Mouse (Mus musculus) skeletal muscle tissue, adult 2 months (tissue): ENCODE results near the gene Pin4.
"Not testable (repeated sequence)": the region's sequence is repeated elsewhere in the genome, so short reads cannot be mapped to it uniquely, and the experiment has no call there.

Source experiments
- DNase-seq: peaks from one replicate; pipeline ENCODE4 v3.0.0-alpha.2; 2012; ENCODE audit warnings: low read depth, low spot score

Pin4 gene

GRCm38 (mm10) chrX:102119042-102119864 lies at the start of gene Pin4:
Gene Pin4, plus strand, starts transcription at chrX:102119447.
- DNase-seq = peak; percentile 96

GRCm38 (mm10) chrX:102070591-102071471 lies 48.4 kb upstream of the Pin4 start, which contains the start of gene Rtl5:
Gene Rtl5, minus strand, starts transcription at chrX:102071304.
- peak; percentile 56 for DNase-seq

GRCm38 (mm10) chrX:102071517-102071916 lies 47.7 kb upstream of the Pin4 start:
- no peak for DNase-seq

GRCm38 (mm10) chrX:102073605-102074325 lies 45.5 kb upstream of the Pin4 start:
- DNase-seq = no peak

- no peak for DNase-seq
Measured at GRCm38 (mm10) chrX:102074435-102074834, 44.8 kb upstream of the Pin4 start.

- DNase-seq = no peak
Measured at GRCm38 (mm10) chrX:102075158-102075557, 44.1 kb upstream of the Pin4 start.

- no peak for DNase-seq
Measured at GRCm38 (mm10) chrX:102076886-102077765, 42.1 kb upstream of the Pin4 start.

- DNase-seq = no peak
Measured at GRCm38 (mm10) chrX:102081076-102081475, 38.2 kb upstream of the Pin4 start.

- no peak for DNase-seq
Measured at GRCm38 (mm10) chrX:102081573-102082279, 37.5 kb upstream of the Pin4 start.

- no peak for DNase-seq
Measured at GRCm38 (mm10) chrX:102082340-102082739, 36.9 kb upstream of the Pin4 start.

GRCm38 (mm10) chrX:102085798-102086443 lies 33.3 kb upstream of the Pin4 start:
- no peak for DNase-seq

- DNase-seq = no peak
Measured at GRCm38 (mm10) chrX:102090605-102091004, 28.6 kb upstream of the Pin4 start.

- DNase-seq = no peak
Measured at GRCm38 (mm10) chrX:102094381-102094904, 24.8 kb upstream of the Pin4 start.

GRCm38 (mm10) chrX:102101886-102102285 lies 17.4 kb upstream of the Pin4 start:
- no peak for DNase-seq

GRCm38 (mm10) chrX:102103830-102104229 lies 15.4 kb upstream of the Pin4 start:
- DNase-seq = not testable (repeated sequence)

GRCm38 (mm10) chrX:102109349-102109748 lies 9.9 kb upstream of the Pin4 start:
- not testable (repeated sequence) for DNase-seq

- DNase-seq = no peak
Measured at GRCm38 (mm10) chrX:102115676-102116075, 3.6 kb upstream of the Pin4 start.

- DNase-seq = no peak
Measured at GRCm38 (mm10) chrX:102121321-102121720, 2.1 kb downstream of the Pin4 start.

GRCm38 (mm10) chrX:102141157-102141556 lies 21.9 kb downstream of the Pin4 start:
- DNase-seq = no peak
